Mouse (Mus musculus) retina, adult 2 months (tissue): ENCODE data around the gene Cerk.

Experiments
- DNase-seq: peaks from one replicate; pipeline ENCODE4 v3.0.0-alpha.2; 2012; ENCODE audit warnings: low read depth, low spot score

Gene Cerk

GRCm38 (mm10) chr15:86090578-86090977 is 95.4 kb downstream of the Cerk start:
- no peak for DNase-seq

- no peak for DNase-seq
Measured at GRCm38 (mm10) chr15:86089991-86090529, 95.9 kb downstream of the Cerk start.
